Mouse (Mus musculus) adrenal gland, adult 18-20 months (tissue): ENCODE results near the gene Dgka. TPM values are rescaled to one million over a fixed set of nuclear protein-coding genes. Genes with fewer than 3 reads are reported as not detected.
"Not testable (repeated sequence)": the region's sequence is repeated elsewhere in the genome, so short reads cannot be mapped to it uniquely, and the experiment has no call there.

Experiments used
- DNase-seq, 2 experiments: peaks; one replicate each; pipeline ENCODE4 v3.0.0; 2021 to 2022; ENCODE audit warnings: low spot score in 2 of 2
- total RNA-seq, 2 experiments: library from RNA; stranded (reverse); gene quantifications; 1 replicate in 1 of 2; 2 replicates in 1 of 2; pipeline ENCODE4 v1.2.3; 2021

Gene Dgka
- total RNA-seq, 2 experiments from 2014 or later = 16.3 to 18.1 TPM

GRCm38 (mm10) chr10:128740296-128740695, 4.4 kb downstream of the Dgka start:
- DNase-seq = no peak

- peak; percentile 40 to 41 for DNase-seq
Observed at GRCm38 (mm10) chr10:128737435-128737834, 7.2 kb downstream of the Dgka start.

- no peak for DNase-seq
Observed at GRCm38 (mm10) chr10:128731992-128732391, 12.7 kb downstream of the Dgka start.

GRCm38 (mm10) chr10:128731002-128731433, 13.6 kb downstream of the Dgka start:
- peak; percentile 68 to 79 for DNase-seq

- no peak for DNase-seq
Observed at GRCm38 (mm10) chr10:128728059-128728458, 16.6 kb downstream of the Dgka start.

GRCm38 (mm10) chr10:128725466-128725865, 19.2 kb downstream of the Dgka start:
- DNase-seq = not testable (repeated sequence)

GRCm38 (mm10) chr10:128715559-128716537, 28.8 kb downstream of the Dgka start:
- DNase-seq = no peak

GRCm38 (mm10) chr10:128711318-128711717, 33.3 kb downstream of the Dgka start:
- not testable (repeated sequence) for DNase-seq

GRCm38 (mm10) chr10:128705317-128705693, 39.4 kb downstream of the Dgka start:
- no peak for DNase-seq

GRCm38 (mm10) chr10:128704491-128705316, 40.0 kb downstream of the Dgka start, which contains the start of gene Cdk2:
Cdk2 (minus strand) TSS chr10:128705031.
- DNase-seq = peak; percentile 88 to 93

GRCm38 (mm10) chr10:128703895-128704294, 40.8 kb downstream of the Dgka start, which contains the start of gene Pmel:
Pmel (plus strand) TSS chr10:128704195.
- DNase-seq = no peak

GRCm38 (mm10) chr10:128702328-128703007, 42.2 kb downstream of the Dgka start:
- peak in 1 of 2 experiments; percentile 13 for DNase-seq

- DNase-seq = no peak
Observed at GRCm38 (mm10) chr10:128700712-128701111, 43.9 kb downstream of the Dgka start.

- DNase-seq = no peak
Observed at GRCm38 (mm10) chr10:128699611-128700010, 45.0 kb downstream of the Dgka start.

- DNase-seq = no peak
Observed at GRCm38 (mm10) chr10:128699006-128699405, 45.6 kb downstream of the Dgka start.

- DNase-seq = no peak
Observed at GRCm38 (mm10) chr10:128697072-128697725, 47.5 kb downstream of the Dgka start.

GRCm38 (mm10) chr10:128695992-128696807, 48.5 kb downstream of the Dgka start, which contains the start of gene Rab5b:
Rab5b (minus strand) TSS chr10:128696264.
- peak; percentile 92 to 97 for DNase-seq

- no peak for DNase-seq
Observed at GRCm38 (mm10) chr10:128695411-128695991, 49.2 kb downstream of the Dgka start.

GRCm38 (mm10) chr10:128674469-128675008, 70.1 kb downstream of the Dgka start:
- no peak for DNase-seq
